Mouse (Mus musculus) cerebellum, adult 8-10 months (tissue): ENCODE data around the gene Fam193b.
"Not testable (repeated sequence)": the region's sequence is repeated elsewhere in the genome, so short reads cannot be mapped to it uniquely, and the experiment has no call there.

Source experiments
- DNase-seq: peaks from one replicate; pipeline ENCODE4 v3.0.0; 2022

The Fam193b gene

DNA sequence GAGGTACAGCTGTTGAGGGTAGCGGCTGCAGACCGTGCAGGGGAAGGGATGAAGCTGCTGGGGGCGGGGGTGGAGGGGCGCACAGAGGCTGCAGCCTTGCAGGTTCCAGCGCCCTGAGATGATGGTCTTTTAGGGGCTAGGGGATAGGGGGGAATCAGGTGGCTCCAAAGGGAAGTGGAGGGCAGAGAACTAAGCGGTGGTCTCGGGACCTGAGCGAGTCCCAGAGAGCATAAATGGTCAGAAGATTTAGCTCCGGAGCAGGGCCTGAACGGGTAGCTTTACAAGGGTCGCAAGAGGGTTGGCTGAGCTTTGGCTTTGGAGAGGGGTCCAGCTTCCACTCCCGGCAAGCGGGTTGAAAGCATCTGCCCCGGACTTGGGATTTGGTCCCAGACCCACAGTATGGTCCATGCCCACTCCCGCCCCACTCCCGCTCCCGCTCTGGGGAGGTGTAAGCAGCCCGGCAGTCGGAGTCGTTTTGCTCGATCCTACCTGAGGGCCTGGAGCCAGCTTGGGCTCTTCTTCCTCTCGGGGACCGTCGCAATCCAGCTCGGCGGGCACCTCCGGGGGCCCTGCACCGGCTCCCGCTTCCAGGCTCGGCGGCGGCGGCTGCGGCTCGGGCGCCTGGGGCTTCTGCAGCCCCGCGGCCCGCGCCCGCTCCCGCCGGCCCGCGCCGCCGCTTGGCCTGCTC is 490 bp downstream of the Fam193b start:
- DNase-seq = peak; percentile 47

DNA sequence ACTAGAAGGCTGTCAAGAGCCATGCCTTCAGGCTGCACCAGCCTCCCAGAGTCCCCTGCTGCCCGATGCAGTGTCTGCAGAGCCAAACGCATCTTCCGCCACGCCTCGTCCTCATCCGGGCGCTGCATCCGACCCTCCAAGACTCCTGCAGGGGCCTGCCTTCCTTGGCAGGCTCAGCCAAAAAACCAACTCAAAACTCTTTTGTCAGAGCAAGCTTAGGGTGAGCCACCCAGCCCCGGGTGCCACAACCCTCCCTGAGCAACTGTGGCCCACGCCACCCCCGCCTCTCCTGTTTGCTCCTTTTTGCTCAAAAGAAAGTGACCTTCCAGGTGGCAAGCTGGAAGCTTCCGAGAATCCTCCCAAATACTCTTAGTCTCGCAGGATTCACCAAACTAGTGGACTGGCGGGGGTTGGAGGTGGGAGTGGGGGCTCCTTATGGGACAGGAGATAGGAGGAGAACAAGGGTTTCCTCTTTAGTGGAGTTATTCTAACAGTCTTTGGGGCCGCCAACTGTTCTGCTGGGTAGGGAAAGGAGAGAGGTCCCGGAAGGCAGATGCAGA is 1.1 kb downstream of the Fam193b start:
- DNase-seq = peak; percentile 23

DNA sequence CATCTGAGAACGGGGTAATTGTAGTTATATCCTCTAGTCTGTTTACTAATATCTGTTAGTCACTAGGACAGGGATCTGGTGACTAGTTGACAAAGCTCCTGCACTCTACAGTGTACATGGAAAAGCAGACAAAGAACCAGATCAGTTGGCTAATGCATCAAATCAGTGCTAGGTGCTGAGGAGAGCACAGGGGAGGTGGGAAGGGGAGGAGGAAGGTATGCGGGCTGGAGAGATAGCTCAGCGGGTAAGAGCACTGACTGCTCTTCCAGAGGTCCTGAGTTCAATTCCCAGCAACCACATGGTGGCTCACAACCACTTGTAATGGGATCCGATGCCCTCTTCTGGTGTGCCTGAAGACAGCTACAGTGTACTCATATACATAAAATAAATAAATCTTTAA is 2.4 kb downstream of the Fam193b start:
- DNase-seq = not testable (repeated sequence)

DNA sequence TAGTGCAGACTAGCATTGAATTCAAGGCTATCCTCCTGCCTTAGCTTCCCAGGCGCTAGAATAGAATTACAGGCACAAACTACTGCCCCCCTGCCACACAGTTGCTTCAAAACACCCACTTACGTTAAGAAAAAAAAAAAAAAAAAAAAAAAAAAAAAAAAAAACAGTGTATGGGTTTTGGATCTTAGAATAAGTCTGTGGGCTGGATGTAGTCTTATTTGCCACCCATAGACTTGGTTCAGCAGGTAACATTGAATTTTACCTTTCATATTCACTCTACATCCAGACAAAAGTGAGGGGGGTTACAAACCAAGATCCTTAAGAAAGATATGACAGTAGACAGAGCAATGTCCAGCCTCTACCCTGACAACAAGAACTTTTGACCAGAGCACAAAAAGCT is 3.0 kb downstream of the Fam193b start:
- no peak for DNase-seq

DNA sequence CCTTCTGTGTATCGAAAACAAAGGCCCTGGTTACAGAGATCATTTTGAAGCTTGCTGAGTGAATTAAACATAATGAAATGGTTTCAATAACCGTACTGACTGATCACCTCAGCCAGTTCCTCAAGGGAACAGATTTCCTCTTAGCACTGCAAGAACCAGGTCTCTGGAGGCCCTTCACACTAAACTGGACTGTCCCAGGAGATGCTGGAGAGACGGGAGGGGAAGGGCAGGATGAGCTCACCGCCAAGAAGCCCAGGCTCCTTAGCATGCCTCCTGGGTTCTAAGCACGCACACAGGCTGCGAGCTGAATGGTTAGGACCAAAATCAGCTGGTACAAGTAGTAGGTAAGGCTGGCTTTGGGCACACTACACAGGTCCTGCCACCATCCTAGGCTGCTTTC is 3.9 kb downstream of the Fam193b start:
- DNase-seq = no peak

DNA sequence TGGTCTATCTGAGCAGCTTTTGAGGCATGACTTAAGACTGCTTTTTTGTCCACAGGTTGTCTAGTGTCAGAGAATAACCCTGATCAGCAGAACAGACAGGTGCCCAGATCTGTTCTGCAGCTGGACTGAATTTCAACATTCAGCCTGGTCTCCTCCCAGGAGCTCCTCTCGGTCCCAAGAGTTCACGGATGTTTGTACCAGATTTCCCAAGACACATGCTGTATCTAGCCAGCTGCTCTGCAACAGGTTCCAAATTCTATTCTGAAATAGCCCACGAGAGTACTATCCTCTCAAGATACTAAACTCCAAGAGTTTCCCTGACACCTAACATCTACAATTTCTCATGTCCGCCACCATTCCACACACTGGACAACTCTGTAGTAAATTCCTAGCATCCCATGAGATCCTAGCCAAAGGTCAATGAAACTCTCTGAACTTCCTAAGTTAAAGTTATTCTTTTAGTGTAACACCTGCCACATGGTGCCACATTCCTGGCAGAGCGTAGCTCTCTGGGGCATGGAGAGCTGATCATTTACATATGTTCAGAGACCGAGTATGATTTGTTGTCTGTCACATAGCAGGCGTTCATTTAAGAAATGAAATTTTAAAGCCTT is 7.5 kb downstream of the Fam193b start:
- DNase-seq = no peak

DNA sequence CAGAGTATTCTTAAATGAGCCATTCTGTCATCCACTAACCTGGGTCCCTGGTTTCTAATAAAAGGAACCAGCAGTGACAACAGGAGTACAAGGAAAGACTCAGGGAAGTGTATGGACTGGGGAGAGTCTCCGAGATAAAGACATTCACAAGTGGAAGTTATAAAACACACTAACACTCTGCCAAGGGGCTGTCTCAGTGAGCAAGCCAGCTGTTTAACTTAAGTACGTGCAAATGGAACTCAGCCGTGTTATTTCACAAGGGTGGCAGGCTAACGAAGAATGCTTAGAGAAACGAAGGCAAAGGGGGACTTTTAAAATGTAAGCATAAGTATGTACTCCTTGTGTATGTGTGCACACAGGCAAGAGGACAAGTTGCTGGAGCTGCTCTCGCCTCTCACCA is 13.4 kb downstream of the Fam193b start:
- DNase-seq = no peak

DNA sequence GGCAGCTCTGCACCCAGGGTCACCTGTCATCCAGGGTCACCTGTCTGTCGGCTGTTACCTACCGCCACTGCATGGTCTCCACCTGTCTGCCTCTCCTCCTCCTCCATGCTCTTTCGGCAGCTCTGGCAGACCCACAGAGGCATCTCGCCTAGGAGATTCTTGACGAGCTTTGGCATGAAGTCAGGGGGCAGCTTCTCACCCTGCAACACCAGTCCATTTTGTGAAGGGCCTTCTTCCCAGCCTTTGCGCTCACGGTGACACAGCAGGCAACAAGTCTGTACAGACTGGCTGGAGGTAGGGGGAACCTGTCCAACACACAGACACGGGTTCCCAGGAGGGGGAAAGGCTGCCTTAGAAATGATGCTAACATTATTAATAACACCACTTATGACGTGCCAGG is 15.0 kb downstream of the Fam193b start:
- no peak for DNase-seq

DNA sequence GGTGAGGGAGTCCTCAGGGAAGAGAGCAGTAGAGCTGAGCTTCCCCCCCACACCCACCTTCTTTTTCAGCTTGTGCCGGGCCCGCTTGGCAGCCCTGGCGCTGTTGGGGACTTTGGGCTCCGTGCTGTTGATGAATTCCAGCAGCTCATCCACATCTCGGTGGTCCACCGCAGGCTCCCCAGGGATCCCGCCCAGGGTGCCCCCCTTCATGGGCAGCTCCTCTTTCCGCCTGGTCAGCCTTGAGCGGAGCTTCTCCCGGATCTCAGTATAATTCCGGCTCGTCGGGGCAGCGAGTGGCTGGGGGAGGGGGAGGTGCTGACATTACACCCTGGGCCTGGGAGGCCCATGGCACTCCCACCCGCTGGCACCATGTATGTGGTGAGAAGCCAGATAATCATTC is 21.9 kb downstream of the Fam193b start:
- no peak for DNase-seq

DNA sequence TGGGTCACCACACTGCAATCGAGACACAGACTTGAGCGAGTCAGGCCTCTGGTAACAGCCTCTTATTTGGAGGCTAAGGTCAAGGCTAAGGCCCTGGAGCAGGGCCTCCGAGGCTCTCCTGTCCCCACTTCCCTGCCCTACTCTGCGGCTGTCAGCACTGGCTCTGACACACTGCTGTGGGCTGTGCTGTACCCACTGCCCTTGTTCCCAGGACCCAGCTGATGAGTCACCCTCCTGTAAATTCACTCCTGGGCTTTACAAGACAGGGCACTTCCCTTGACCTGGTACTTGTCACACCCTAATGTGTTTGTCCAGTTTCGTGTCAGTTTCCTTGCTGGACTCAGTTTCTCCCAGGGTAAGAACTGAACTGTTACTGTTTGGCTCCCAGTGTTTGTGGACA is 22.5 kb downstream of the Fam193b start:
- DNase-seq = no peak

DNA sequence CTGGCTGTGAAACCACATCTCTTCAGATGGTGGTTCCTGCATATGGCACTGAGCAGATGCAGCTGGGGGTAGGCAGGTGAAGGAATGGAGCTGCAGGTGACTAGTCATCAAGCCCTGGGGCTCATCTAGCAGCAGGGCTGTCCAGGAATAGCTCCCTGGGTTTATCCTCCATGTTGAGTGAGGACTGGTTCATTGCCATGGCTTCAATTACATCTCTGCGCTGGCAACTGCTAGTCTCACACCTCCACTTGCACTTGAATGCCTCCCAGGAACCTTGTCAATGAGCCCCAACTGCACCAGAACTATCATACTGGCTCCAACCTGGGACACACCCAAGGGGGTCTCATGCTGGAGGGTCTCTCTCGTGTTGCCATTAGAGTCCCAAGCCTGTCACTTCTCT is 23.0 kb downstream of the Fam193b start:
- DNase-seq = no peak

DNA sequence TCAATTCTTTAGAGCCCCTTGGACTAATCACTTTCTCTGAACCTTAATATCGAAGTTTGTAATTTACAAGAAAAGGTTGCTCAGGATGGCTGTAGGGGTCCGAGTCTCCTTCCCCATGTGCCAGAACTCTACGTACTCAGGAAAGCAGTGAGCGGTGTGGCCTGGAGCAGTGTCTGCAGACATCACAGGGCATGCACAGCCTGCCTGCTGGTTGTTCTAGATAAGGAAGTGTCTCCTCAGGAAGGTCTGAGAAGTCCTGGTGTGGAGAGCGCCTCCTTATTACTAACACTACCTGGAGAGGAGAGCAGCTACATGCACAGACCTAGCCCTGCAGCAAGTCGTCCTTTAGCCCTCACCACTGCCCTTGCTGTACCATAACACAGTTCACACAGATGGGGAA is 26.1 kb downstream of the Fam193b start:
- DNase-seq = no peak

DNA sequence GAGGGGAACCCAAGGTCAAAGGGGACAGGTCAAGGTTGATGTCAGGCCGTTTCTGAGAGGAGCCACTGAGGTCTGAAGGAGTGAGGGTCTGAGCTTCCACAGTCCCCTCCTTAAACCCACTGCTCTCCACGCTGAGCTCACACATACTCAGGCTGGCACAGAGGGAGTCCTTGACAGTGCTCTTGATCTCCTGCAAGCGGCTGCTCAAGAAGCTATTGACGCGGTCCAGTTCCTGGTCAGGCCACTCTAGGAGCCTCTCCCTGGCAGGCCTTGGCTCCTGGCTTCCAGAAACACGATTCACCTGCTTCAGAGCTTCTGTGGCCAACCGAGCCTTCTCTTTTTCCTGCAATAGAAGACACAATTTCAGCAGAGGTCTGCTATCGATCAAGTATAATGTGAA is 27.5 kb downstream of the Fam193b start:
- no peak for DNase-seq

DNA sequence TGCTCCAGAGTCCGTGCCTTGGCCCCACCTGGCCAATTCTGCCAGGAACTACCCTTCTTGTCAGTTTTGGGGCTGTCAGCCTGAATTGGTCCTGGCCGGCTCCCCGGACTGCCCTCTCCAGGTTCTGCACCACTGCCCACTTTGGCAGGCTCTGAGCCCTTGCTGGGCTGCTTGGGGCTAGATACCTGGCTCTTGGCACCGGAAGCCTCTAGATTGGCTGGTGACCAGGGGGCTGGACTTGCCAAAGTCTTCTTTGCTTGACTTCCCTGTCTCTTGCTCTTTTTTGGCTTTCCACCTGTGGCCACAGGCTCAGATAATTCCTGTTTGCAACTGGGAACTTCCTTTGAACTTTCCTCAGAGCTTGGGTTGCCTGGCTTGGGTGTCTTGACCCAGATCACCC is 28.0 kb downstream of the Fam193b start:
- DNase-seq = no peak

DNA sequence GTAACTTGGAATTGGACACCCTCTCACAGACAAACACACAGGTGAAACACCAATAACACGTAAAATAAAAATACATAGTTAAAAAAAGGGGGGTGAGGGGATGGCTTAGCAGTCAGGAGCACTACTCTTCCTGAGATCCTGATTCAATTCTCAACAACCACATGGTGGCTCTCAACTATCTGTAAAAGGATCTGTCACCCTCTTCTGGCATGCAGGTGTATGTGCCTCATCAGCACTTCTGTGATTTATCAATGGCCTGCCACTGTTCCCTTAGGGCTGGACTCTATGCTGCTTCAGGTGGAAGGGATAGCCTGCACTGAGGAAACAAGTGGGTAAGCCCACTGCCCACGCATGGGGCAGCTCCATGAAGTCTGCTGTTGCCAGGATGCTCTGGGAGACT is 30.0 kb downstream of the Fam193b start:
- DNase-seq = peak; percentile 22

DNA sequence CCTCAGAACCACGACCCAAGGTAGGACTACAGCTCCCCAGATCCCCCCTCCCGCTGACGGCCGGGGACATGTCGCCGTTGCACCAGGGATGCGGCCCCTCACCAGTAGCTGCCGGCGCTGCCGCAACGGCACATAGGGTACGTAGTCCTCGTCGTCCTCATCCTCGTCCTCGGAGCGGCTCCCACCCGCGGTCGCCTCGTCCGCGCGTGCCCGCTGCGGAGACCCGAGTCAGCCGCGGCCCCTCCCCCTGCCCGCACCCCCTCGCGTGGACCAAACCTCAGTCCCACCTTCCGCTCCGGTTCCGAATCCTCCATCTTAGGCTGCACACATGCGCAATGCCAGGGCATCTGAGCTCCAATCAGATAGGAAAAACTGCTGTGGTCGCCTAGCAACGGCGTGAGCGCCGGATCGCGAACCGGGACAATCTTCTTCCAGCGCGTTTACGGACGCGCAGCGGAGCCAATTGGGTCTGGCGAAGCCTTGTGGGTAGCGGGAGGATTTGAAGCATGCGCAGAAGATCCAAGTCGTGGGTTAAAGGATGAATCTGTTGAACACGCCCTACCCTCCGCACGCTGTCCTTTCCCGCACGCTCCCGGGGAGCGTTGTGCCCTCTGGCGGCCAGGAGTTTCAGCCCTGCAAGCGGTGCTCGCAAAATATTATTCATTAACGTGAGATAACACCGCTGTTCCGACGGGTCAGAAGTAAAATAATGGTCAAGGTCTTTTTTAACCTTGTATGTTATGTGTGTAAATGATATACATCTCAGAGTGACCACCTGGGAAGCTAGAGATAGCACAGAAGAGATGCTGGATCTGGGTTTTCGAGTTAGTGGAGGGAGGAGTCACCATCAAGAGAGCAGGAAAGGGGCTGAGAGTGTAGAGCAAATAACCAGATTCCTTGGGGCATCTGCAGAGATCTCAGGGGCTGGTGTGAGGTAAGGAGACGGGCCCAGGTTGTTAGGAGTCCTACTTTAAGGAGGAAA is 34.4 kb downstream of the Fam193b start, which contains the start of gene Ddx41:
Ddx41 (minus strand) TSS at position 465 of the 982 bp plus-strand sequence.
- peak; percentile 100 for DNase-seq

DNA sequence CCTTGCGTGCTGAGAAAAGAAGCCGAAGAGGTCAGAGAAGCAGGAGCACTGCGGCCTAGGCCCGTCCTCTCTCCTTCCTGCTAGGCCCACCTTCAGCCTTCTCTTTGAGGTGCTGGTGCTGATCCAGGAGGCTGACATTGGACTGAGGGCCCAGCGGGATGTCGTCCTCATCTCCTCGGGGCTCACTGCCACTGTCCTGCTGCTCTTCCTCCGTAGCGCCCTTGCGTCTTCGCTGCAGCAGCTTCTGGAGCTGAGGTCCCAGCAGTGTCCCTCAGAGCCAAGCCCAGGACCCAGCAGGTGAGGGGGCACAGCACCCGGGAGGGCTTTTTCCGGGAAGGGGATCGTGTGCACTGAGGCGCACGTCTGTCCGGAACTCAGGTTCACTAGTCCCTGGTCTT is 35.1 kb downstream of the Fam193b start:
- DNase-seq = peak; percentile 43

DNA sequence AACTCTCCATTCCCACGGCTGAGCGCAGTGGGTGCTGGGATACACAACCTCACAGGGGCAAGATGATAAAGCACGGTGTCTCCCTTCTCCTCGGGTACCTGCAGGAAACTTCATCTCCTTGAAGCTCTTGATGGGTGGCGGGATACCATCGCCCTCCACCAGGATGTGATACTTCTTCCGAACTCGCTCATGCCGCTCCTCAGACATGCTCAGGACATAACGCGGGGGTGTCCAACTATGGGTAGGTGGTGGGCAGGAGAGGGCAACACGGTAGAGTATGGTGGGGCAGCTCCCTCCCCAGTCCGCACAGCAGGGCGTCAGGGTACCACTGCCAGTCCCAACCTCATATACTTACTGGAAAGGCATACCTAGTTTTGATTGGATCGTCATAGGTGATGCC is 35.7 kb downstream of the Fam193b start:
- no peak for DNase-seq

DNA sequence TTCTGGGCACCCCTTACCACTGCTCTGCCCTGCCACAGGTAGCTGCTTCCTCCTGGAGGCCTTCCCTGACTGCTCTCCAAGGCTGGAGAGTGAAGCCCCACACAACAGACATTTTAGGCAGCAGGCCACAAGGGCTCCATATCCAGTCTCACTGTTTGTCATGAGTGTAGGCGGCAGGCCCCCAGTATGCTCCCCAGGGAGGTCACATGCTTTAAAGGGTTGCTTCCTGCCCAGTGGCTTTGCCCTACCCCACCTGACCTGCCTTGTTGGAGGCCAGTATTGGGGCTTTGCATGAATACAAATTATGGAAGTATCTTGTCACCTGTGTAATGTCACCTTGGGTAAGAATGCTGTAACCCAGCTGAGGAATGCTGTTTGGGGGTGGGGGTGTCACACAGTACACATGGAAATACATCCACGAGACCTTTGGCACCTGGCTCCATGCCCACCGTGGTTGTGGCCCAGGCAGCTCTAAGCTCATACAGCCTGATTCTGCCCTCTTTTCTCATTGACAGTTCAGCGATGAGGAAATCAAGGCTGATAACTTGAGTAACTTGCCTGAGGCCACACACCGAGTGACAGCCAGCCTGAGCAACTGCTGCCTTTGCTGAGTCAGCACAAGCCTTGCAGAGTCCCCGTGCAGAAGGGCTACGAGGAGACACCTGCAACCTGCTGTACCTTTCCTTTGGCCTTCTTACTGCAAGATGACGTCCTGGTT is 41.6 kb downstream of the Fam193b start, which contains the start of gene Dok3:
Dok3 (minus strand) TSS at position 99 of the 718 bp plus-strand sequence.
- no peak for DNase-seq

DNA sequence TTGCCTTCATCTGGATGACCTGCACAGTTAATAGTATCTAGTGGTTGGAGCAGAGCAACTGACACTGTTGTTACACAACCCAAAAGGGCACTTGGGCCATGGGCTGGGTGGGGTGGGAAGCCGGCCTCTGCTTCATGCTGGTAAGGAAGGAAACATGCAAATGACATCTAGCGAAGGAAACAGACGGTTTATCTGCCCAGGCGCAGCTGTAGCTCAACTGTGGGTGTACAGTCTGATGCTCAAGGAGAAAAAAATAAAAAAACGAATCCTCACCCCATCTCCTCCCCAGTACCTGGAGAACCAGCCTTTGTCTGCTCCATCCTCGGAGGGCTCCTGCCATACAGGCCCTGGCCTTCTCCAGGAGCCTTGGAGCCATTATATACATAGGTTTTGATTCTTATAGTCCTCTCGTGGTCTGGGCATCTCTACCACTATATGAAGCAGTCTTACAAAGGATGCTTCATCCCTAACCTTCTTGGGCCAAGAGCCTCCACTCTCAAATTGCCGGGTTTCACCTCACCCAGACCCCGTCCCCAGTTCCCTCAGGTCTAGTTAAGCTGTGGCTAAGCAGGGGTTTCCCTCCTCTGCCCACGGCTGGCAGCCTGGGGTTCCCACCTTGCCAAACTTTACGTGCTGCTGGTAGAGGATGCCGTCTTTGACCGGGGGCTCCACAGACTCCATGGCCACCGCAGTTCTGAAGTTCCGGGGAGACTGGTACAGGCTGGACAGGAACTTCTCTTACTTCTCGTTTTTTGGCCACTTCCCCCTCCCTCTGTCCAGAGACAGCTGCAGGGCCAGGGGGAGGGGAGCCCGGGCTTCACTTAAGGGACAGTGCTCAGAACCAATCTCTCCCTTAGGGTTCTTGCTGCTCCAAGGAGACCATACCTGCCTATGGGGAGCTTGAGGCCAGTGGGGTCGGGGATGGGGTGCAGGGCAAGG is 42.8 kb downstream of the Fam193b start:
- no peak for DNase-seq

DNA sequence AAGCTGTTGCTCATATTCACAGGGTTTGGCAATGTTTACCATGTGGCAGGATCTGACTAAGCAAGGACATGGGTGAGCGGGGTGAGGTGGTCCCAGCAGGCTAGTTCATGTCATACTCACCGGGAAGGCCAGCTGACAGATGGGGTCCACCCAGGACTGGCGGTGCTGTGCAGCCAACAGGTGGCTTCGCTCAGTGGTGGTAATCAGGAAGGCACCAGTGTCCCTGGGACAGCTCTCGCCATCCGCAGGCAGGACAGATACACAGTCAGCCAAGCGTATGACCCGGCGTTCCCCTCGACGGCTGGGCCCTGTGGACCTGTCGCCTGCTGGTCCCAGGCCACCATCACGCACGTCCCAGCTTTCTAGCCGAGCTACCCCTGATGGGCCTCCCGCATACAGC is 43.7 kb downstream of the Fam193b start:
- no peak for DNase-seq
